Mouse (Mus musculus) cerebellum, adult 2 months (tissue): ENCODE results near the gene Ubqln4.

Experiments
- CTCF ChIP-seq: fragments of 200-500 bp; IDR thresholded peaks from 2 replicates; pipeline ENCODE4 v1.5.1; 2011; ENCODE audit warnings: low read depth, mild to moderate bottlenecking, control low read depth, low read length, moderate library complexity, borderline replicate concordance; ENCODE audit not compliant: insufficient read depth
- POLR2A ChIP-seq: fragments of 200-500 bp; IDR thresholded peaks from 2 replicates; pipeline ENCODE4 v1.6.1; 2011; ENCODE audit warnings: low read length, control low read depth, borderline replicate concordance; ENCODE audit not compliant: insufficient read depth

DNA sequence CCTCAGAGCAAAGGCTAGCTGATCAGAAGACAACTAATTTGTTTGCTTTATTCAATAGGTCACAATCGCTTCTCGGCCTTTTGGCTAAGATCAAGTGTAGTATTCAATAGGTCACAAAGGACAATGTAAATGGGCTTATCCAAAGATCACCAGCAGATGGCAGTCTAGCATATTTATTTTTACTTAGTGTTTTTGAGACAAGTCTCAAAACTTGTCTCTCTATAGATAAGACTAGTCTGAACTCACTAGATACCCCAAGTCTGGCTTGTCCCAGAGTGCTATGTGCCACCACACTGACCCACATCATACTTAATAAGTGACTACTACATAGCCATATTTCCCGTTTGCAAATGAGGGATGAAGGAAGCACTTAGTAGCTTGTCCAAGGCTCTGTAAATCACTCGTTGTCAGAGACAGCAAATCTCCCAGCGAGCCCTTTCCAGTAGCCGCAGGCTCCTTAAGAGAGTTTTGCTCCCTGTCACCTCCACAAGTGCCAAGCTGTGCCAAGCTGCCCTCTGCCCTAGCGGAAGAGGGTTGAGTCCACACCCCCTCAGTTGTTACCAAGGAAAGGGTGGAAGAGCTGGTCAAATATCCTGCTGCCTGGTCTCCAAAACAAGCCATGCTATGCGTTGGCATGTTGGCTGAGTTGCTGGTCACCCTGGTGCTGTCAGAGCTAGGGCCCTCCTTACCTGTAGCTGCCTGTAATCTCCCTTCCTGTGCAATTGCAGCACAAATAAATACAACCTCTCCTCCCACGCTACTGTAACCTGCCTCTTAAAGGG is 38.6 kb downstream of the Ubqln4 start:
- TF ChIP-seq POLR2A = no peak
- peak; percentile 46 for TF ChIP-seq CTCF
